19 mouse cellular contexts compared by ENCODE assay signal in genomic region chr2:38162486-38162885, GRCm38 (mm10).
A peak's percentile ranks its signal among the peaks of the same experiment; 100 is the strongest.
DNase-seq lines count a peak whose midpoint lies in the region; ATAC-seq and TF ChIP-seq lines count a peak whose summit lies in the region.
"Had no signal": no experiment of that assay in that cellular context is flagged by ENCODE, and none has a peak within 500 bp of the region (broad histone marks: within the 10 kb centered on the region; RNA-seq: fewer than 3 reads in every experiment).

No protein-coding gene starts in this region.

- H3K27me3 ChIP-seq in midbrain, embryonic 15.5 days (replicated peaks), result no peaks in the 10 kb centered on the region
- H3K27me3 ChIP-seq: embryonic facial prominence, embryonic 15.5 days; intestine, embryonic 15.5 days; kidney, embryonic 15.5 days; liver, embryonic 12.5 days; Patski had no signal

- 54% methylated on average over 3 of the region's 3 CpGs for WGBS in lung, adult 2 months
- 51% methylated on average over 3 of the region's 3 CpGs for WGBS in midbrain, embryonic 15.5 days

- no peak overlapping the region for H3K4me2 ChIP-seq in midbrain, embryonic 15.5 days
- H3K4me2 ChIP-seq: embryonic facial prominence, embryonic 15.5 days; hindbrain, embryonic 14.5 days; intestine, embryonic 15.5 days; kidney, embryonic 15.5 days; liver, embryonic 12.5 days had no signal

- no peaks in the 10 kb centered on the region for H3K9me3 ChIP-seq in midbrain, embryonic 15.5 days
- H3K9me3 ChIP-seq: embryonic facial prominence, embryonic 15.5 days; intestine, embryonic 15.5 days; kidney, embryonic 15.5 days; liver, embryonic 12.5 days had no signal

- no peak for TF ChIP-seq CTCF in lung, adult 2 months (IDR thresholded peaks at IDR 0.05; ENCODE audit: insufficient read depth, low read length)

- no peak overlapping the region for H3K27ac ChIP-seq in midbrain, embryonic 15.5 days
- H3K27ac ChIP-seq: embryonic facial prominence, embryonic 15.5 days; hindbrain, embryonic 14.5 days; intestine, embryonic 15.5 days; kidney, embryonic 15.5 days; macrophage had no signal

- no peak overlapping the region for H3K4me3 ChIP-seq in lung, adult 2 months (replicated peaks; ENCODE audit: extremely low read depth, low read depth, low read length)
- no peak overlapping the region for H3K4me3 ChIP-seq in midbrain, embryonic 15.5 days
- H3K4me3 ChIP-seq: embryonic facial prominence, embryonic 15.5 days; intestine, embryonic 15.5 days; kidney, embryonic 15.5 days; liver, embryonic 12.5 days had no signal

- H3K36me3 ChIP-seq in midbrain, embryonic 15.5 days (replicated peaks), result no peaks in the 10 kb centered on the region
- H3K36me3 ChIP-seq: embryonic facial prominence, embryonic 15.5 days; intestine, embryonic 15.5 days; kidney, embryonic 15.5 days; liver, embryonic 12.5 days had no signal

- TF ChIP-seq POLR2A in lung, adult 2 months (IDR thresholded peaks at IDR 0.05; ENCODE audit: borderline replicate concordance, extremely low read depth, low read depth, low read length), result no peak

- no peaks in the 10 kb centered on the region for H3K4me1 ChIP-seq in lung, adult 2 months (ENCODE audit: control insufficient read depth, insufficient read depth, low read length)
- no peaks in the 10 kb centered on the region for H3K4me1 ChIP-seq in midbrain, embryonic 15.5 days
- H3K4me1 ChIP-seq: intestine, embryonic 15.5 days had no signal

- ATAC-seq in CD4-positive, CD25-positive, alpha-beta regulatory T cell, adult 4 months, result no peak
- no peak for ATAC-seq in midbrain, embryonic 15.5 days (replicated peaks)
- ATAC-seq: intestine, embryonic 15.5 days; liver, embryonic 12.5 days; Patski had no signal

- H3K9ac ChIP-seq in midbrain, embryonic 15.5 days, result no peak overlapping the region
- H3K9ac ChIP-seq: embryonic facial prominence, embryonic 15.5 days; hindbrain, embryonic 14.5 days; intestine, embryonic 15.5 days; kidney, embryonic 15.5 days; liver, embryonic 12.5 days had no signal

- DNase-seq in adrenal gland, postnatal 25 days, result peak; percentile 3
- no peak for DNase-seq in adrenal gland, adult 18-20 months (ENCODE audit: low spot score in 2 of 2)
- DNase-seq in lung, adult 18-20 months, result peak; percentile 14 to 19
- DNase-seq in lung, adult 2 months, result no peak
- DNase-seq in brain, adult 2 months (ENCODE audit: low read depth, low spot score), result peak; percentile 35
- peak; percentile 57 for DNase-seq in lung, postnatal 36 days
- DNase-seq: cerebellum, postnatal 36 days; gastrocnemius, postnatal 25 days; layer of hippocampus, postnatal 36 days; right cerebral cortex, postnatal 14 days had no signal

Comparison
In these comparisons a context has a peak if more than half of its experiments do, and no peak if none do; other contexts are left out.
1. DNase-seq: peak in adrenal gland, postnatal 25 days (single experiment), lung, adult 18-20 months (2 of 2), brain, adult 2 months (single experiment) and lung, postnatal 36 days (single experiment); none in adrenal gland, adult 18-20 months (0 of 2) and lung, adult 2 months (single experiment).